Mouse (Mus musculus): ENCODE data around the gene Slco4c1.

Slco4c1 gene

GRCm38 (mm10) chr1:96774174-96774573 is 97.8 kb downstream of the Slco4c1 start:
- in situ Hi-C loops (cut with MboI, MseI), result no loop called here

- in situ Hi-C loops (cut with MboI, MseI), result no loop called here
Observed at GRCm38 (mm10) chr1:96773712-96774111, 98.3 kb downstream of the Slco4c1 start.

GRCm38 (mm10) chr1:96770283-96770682 is 101.7 kb downstream of the Slco4c1 start:
- in situ Hi-C loops (cut with MboI, MseI), result no loop called here

GRCm38 (mm10) chr1:96768264-96768663 is 103.7 kb downstream of the Slco4c1 start:
- in situ Hi-C loops (cut with MboI, MseI), result no loop called here

DNA sequence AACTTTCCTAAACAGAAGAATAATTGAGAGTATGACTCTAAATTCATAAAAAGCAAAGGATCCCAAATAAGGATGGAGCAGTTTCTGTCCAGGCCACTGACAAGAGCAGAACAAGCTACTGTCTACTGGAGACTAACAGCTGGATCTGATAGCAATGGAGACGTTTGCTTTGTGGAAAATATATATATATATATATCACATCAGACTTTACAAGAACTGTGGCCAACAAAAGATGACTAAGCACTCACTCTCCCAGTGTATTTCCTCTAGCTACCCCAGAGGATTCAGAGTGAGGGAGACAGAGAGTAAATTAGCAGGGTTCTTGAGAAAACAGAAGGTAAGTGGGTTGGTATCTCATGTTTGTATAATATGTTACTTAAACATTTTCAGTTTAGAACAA is 105.4 kb downstream of the Slco4c1 start:
- in situ Hi-C loops (cut with MboI, MseI), result no loop called here
